Mouse (Mus musculus): ENCODE data around the gene Mosmo.

GRCm38 (mm10) chr7:120647849-120648248 is 29.6 kb upstream of the Mosmo start:
- no peak for TF ChIP-seq POLR2A (IDR thresholded peaks at IDR 0.05; ENCODE audit: borderline replicate concordance, extremely low read depth, insufficient read depth, insufficient read length, poor library complexity, severe bottlenecking)
- TF ChIP-seq CTCF (IDR thresholded peaks at IDR 0.05; ENCODE audit: borderline replicate concordance, extremely low read depth, insufficient read depth, insufficient read length), result no peak
